Mouse (Mus musculus): Measurements from ENCODE around the gene H2al1h.

DNA sequence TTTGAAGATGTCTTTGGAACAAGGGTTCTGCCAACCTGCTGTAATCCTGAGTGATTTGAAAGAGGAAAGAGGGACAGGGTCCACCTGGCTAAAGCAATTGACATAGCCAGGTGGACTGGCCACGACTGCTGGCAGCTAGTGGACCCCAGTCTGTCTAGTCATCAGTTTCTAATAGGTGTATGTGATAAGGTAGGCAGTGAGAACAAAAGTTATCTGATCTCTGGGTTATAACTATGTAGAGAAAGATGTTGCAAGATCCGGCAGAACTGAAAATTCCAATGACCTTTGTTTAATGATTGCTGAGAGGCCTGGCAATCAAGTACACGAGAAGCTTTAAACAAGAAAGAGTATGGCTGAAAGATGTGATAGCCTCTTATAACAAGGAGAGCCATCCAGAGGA, 48.1 kb upstream of the H2al1h start:
- no peak for TF ChIP-seq CTCF (IDR thresholded peaks at IDR 0.05 in 2 of 3, conservative IDR thresholded peaks at IDR 0.05 in 1 of 3; ENCODE audit: control insufficient read depth in 1 of 3, insufficient read depth in 1 of 3, low read depth in 2 of 3, low read length in 3 of 3, poor library complexity in 1 of 3, severe bottlenecking in 1 of 3)
- TF ChIP-seq KAT2A (conservative IDR thresholded peaks at IDR 0.05; ENCODE audit: low read depth, low read length), result no peak
- TF ChIP-seq TAL1 (IDR thresholded peaks at IDR 0.05; ENCODE audit: low read length), result no peak
- no peak for TF ChIP-seq POLR2A (IDR thresholded peaks at IDR 0.05; ENCODE audit: control insufficient read depth in 1 of 2, insufficient read depth in 1 of 2, low read depth in 1 of 2, low read length in 2 of 2, poor library complexity in 1 of 2)
- no peak for TF ChIP-seq MAZ (IDR thresholded peaks at IDR 0.05; ENCODE audit: low read depth, low read length)
- TF ChIP-seq HCFC1 (IDR thresholded peaks at IDR 0.05; ENCODE audit: low read depth, low read length), result no peak
- TF ChIP-seq MYC (IDR thresholded peaks at IDR 0.05; ENCODE audit: low read depth, low read length), result no peak
- TF ChIP-seq MAX (IDR thresholded peaks at IDR 0.05; ENCODE audit: low read length), result no peak

All from MEL (cell line).